In genomic region chr4:134102742-134103119, GRCm38 (mm10) we compare ENCODE assay signal across 8 mouse cellular contexts. TPM values are rescaled to one million over a fixed set of nuclear protein-coding genes. Genes with fewer than 3 reads are reported as not detected.
DNase-seq lines count a peak whose midpoint lies in the region; ATAC-seq lines count a peak whose summit lies in the region.

No protein-coding gene starts in this region.

- peak overlapping the region; percentile 16; the same call in 1 of the 2 replicates for H3K27ac ChIP-seq in kidney, embryonic 15.5 days
- H3K27ac ChIP-seq in hindbrain, embryonic 15.5 days (replicated peaks): no peak overlapping the region; the same call in 1 of the 2 replicates
- 0 out of 2 replicates have a peak overlapping the region, but pooled peaks have one; percentile 49 for H3K27ac ChIP-seq in midbrain, embryonic 13.5 days

- H3K9me3 ChIP-seq in kidney, embryonic 15.5 days (replicated peaks): no peaks in the 10 kb centered on the region
- H3K9me3 ChIP-seq in hindbrain, embryonic 15.5 days: no peaks in the 10 kb centered on the region
- H3K9me3 ChIP-seq in midbrain, embryonic 13.5 days: no peaks in the 10 kb centered on the region

- WGBS in kidney, embryonic 15.5 days: 3% methylated on average over 21 of the region's 21 CpGs
- WGBS in hindbrain, embryonic 15.5 days: 3% methylated on average over 21 of the region's 21 CpGs
- 2% methylated on average over 21 of the region's 21 CpGs for WGBS in midbrain, embryonic 13.5 days

- H3K4me1 ChIP-seq in kidney, embryonic 15.5 days: peaks cover 10% of the 10 kb centered on the region
- peaks cover 7% of the 10 kb centered on the region; the same call in 1 of the 2 replicates for H3K4me1 ChIP-seq in hindbrain, embryonic 15.5 days (replicated peaks)
- H3K4me1 ChIP-seq in midbrain, embryonic 13.5 days (replicated peaks): peaks cover 8% of the 10 kb centered on the region

- peak overlapping the region; percentile 86 for H3K4me3 ChIP-seq in kidney, embryonic 15.5 days (replicated peaks)
- peak overlapping the region; percentile 72 for H3K4me3 ChIP-seq in hindbrain, embryonic 15.5 days
- H3K4me3 ChIP-seq in midbrain, embryonic 13.5 days (replicated peaks): peak overlapping the region; percentile 75

- ATAC-seq in kidney, embryonic 15.5 days (replicated peaks; ENCODE audit: low FRiP score): peak; percentile 49
- ATAC-seq in hindbrain, embryonic 15.5 days (ENCODE audit: low FRiP score, low read depth): peak; percentile 82
- no peak; the same call in 1 of the 2 replicates for ATAC-seq in midbrain, embryonic 13.5 days

- no peak for DNase-seq in kidney, adult 11 months
- peak; percentile 65 for DNase-seq in c-Kit-positive CD71-positive TER-119-negative erythroid progenitor cells, embryonic 14.5 days (ENCODE audit: low read depth)
- DNase-seq in cerebellum, postnatal 10 days: no peak
- DNase-seq in cerebellum, postnatal 14 days: no peak
- no peak for DNase-seq in retina, postnatal 1 day

- peak overlapping the region; percentile 68 for H3K9ac ChIP-seq in kidney, embryonic 15.5 days
- H3K9ac ChIP-seq in hindbrain, embryonic 15.5 days: peak overlapping the region; percentile 51
- H3K9ac ChIP-seq in midbrain, embryonic 13.5 days (replicated peaks): peak overlapping the region; percentile 70

- peak overlapping the region; percentile 75 for H3K4me2 ChIP-seq in kidney, embryonic 15.5 days
- H3K4me2 ChIP-seq in hindbrain, embryonic 15.5 days: peak overlapping the region; percentile 63
- peak overlapping the region; percentile 63 for H3K4me2 ChIP-seq in midbrain, embryonic 13.5 days (replicated peaks)

- no peaks in the 10 kb centered on the region for H3K27me3 ChIP-seq in kidney, embryonic 15.5 days
- no peaks in the 10 kb centered on the region for H3K27me3 ChIP-seq in hindbrain, embryonic 15.5 days
- H3K27me3 ChIP-seq in midbrain, embryonic 13.5 days: no peaks in the 10 kb centered on the region

- no peaks in the 10 kb centered on the region for H3K36me3 ChIP-seq in kidney, embryonic 15.5 days
- H3K36me3 ChIP-seq in hindbrain, embryonic 15.5 days: no peaks in the 10 kb centered on the region
- no peaks in the 10 kb centered on the region for H3K36me3 ChIP-seq in midbrain, embryonic 13.5 days

RNA-seq across cellular contexts. Expression of gene Ubxn11, which starts 0.4 kb away (rescaled TPM):
- 10.5 and 11.1 TPM in 2 replicates for polyA plus RNA-seq in kidney, embryonic 15.5 days (2015; fragmentation: Nextera tagmentation; extraction: Ambion mirVana)
- 17.1 and 21.3 TPM in 2 replicates for polyA plus RNA-seq in hindbrain, embryonic 15.5 days (2015; fragmentation: Nextera tagmentation; extraction: Ambion mirVana)
- polyA plus RNA-seq in midbrain, embryonic 13.5 days (2015; fragmentation: Nextera tagmentation; extraction: Ambion mirVana): 9.3 and 11.4 TPM in 2 replicates

RNA-seq across cellular contexts. Expression of gene Cd52, which starts 7.8 kb away (rescaled TPM):
- polyA plus RNA-seq in kidney, embryonic 15.5 days (2015; fragmentation: Nextera tagmentation; extraction: Ambion mirVana): 12.0 and 12.2 TPM in 2 replicates
- 2.3 and 9.0 TPM in 2 replicates for polyA plus RNA-seq in hindbrain, embryonic 15.5 days (2015; fragmentation: Nextera tagmentation; extraction: Ambion mirVana)
- 2.2 and 2.7 TPM in 2 replicates for polyA plus RNA-seq in midbrain, embryonic 13.5 days (2015; fragmentation: Nextera tagmentation; extraction: Ambion mirVana)

RNA-seq across cellular contexts. Expression of gene Sh3bgrl3, which starts 25.9 kb away (rescaled TPM):
- 395 and 412 TPM in 2 replicates for polyA plus RNA-seq in kidney, embryonic 15.5 days (2015; fragmentation: Nextera tagmentation; extraction: Ambion mirVana)
- polyA plus RNA-seq in hindbrain, embryonic 15.5 days (2015; fragmentation: Nextera tagmentation; extraction: Ambion mirVana): 425 and 442 TPM in 2 replicates
- 319 and 332 TPM in 2 replicates for polyA plus RNA-seq in midbrain, embryonic 13.5 days (2015; fragmentation: Nextera tagmentation; extraction: Ambion mirVana)

RNA-seq across cellular contexts. Expression of gene Crybg2, which starts 42.1 kb away (rescaled TPM):
- polyA plus RNA-seq in kidney, embryonic 15.5 days (2015; fragmentation: Nextera tagmentation; extraction: Ambion mirVana): 3.9 and 4.4 TPM in 2 replicates
- polyA plus RNA-seq in hindbrain, embryonic 15.5 days (2015; fragmentation: Nextera tagmentation; extraction: Ambion mirVana): 4.3 and 4.6 TPM in 2 replicates
- 0.97 and 1.1 TPM in 2 replicates for polyA plus RNA-seq in midbrain, embryonic 13.5 days (2015; fragmentation: Nextera tagmentation; extraction: Ambion mirVana)

RNA-seq across cellular contexts. Expression of gene Zfp683, which starts 49.1 kb away (rescaled TPM):
- not detected in 2 replicates for polyA plus RNA-seq in kidney, embryonic 15.5 days (2015; fragmentation: Nextera tagmentation; extraction: Ambion mirVana)
- not detected in 2 replicates for polyA plus RNA-seq in hindbrain, embryonic 15.5 days (2015; fragmentation: Nextera tagmentation; extraction: Ambion mirVana)
- polyA plus RNA-seq in midbrain, embryonic 13.5 days (2015; fragmentation: Nextera tagmentation; extraction: Ambion mirVana): not detected in 2 replicates
